Mouse (Mus musculus) MEL (cell line): ENCODE measurements around the gene Nuak2. TPM values are rescaled to one million over a fixed set of nuclear protein-coding genes. Genes with fewer than 3 reads are reported as not detected.
"Not testable (repeated sequence)": the region's sequence is repeated elsewhere in the genome, so short reads cannot be mapped to it uniquely, and the experiment has no call there.

Experiments
- DNase-seq: peaks from one replicate; pipeline ENCODE4 v3.0.0; 2011; ENCODE audit warnings: low read depth, low spot score
- H3K27ac ChIP-seq: 2 replicates; pipeline ENCODE4 v1.5.1; 2012; ENCODE audit warnings: low read depth, mild to moderate bottlenecking, control low read depth, low read length, moderate library complexity; ENCODE audit not compliant: control insufficient read depth
- H3K27me3 ChIP-seq, 2 experiments: fragments of 150-350 bp in 1 of 2; sonication (generic) in 1 of 2; 2 replicates each; pipeline ENCODE4 v1.6.1; 2012; ENCODE audit warnings: low read length in 2 of 2, mild to moderate bottlenecking in 2 of 2, improper control_type of control experiment in 1 of 2, moderate library complexity in 1 of 2; ENCODE audit not compliant: insufficient read depth in 2 of 2, control insufficient read depth in 1 of 2
- H3K36me3 ChIP-seq, 2 experiments: 2 replicates each; pipeline ENCODE4 v1.6.1; 2012 to 2014; ENCODE audit warnings: low read length in 2 of 2, improper control_type of control experiment in 1 of 2, inconsistent platforms in 1 of 2, mild to moderate bottlenecking in 1 of 2; ENCODE audit not compliant: insufficient read depth in 2 of 2, control insufficient read depth in 1 of 2
- H3K4me1 ChIP-seq, 2 experiments: fragments of 150-350 bp in 1 of 2; sonication (generic) in 1 of 2; 2 replicates each; pipeline ENCODE4 v1.6.1; 2012; ENCODE audit warnings: low read length in 2 of 2, improper control_type of control experiment in 1 of 2, mild to moderate bottlenecking in 1 of 2; ENCODE audit not compliant: insufficient read depth in 2 of 2, control insufficient read depth in 1 of 2
- H3K4me3 ChIP-seq, 2 experiments: fragments of 150-350 bp in 1 of 2; sonication (generic) in 1 of 2; 2 replicates each; pipeline ENCODE4 v1.5.1; 2012; ENCODE audit warnings: low read depth in 2 of 2, low read length in 2 of 2, mild to moderate bottlenecking in 2 of 2, moderate library complexity in 2 of 2, control low read depth in 1 of 2, improper control_type of control experiment in 1 of 2; ENCODE audit not compliant: control insufficient read depth in 1 of 2, insufficient read depth in 1 of 2
- H3K79me2 ChIP-seq: 2 replicates; pipeline ENCODE4 v1.6.1; 2012; ENCODE audit warnings: mild to moderate bottlenecking, low read length, moderate library complexity; ENCODE audit not compliant: control insufficient read depth, poor library complexity, insufficient read depth
- H3K9ac ChIP-seq: 2 replicates; pipeline ENCODE4 v1.6.1; 2012; ENCODE audit warnings: low read depth, mild to moderate bottlenecking, control low read depth, low read length, moderate library complexity; ENCODE audit not compliant: control insufficient read depth, poor library complexity, severe bottlenecking
- H3K9me3 ChIP-seq: fragments of 150-350 bp; sonication (generic); replicated peaks from 2 replicates; pipeline ENCODE4 v1.6.1; 2012; ENCODE audit warnings: mild to moderate bottlenecking, low read length, improper control_type of control experiment, moderate library complexity; ENCODE audit not compliant: insufficient read depth
- CHD1 ChIP-seq: IDR thresholded peaks from 2 replicates; pipeline ENCODE4 v1.6.1; 2012; ENCODE audit warnings: low read depth, mild to moderate bottlenecking, inconsistent platforms, low read length, improper control_type of control experiment
- E2F4 ChIP-seq: IDR thresholded peaks from 2 replicates; pipeline ENCODE4 v1.6.1; 2011; ENCODE audit warnings: low read depth, low read length, improper control_type of control experiment, borderline replicate concordance
- ELF1 ChIP-seq: IDR thresholded peaks from 2 replicates; pipeline ENCODE4 v1.6.1; 2014; ENCODE audit warnings: low read depth, mild to moderate bottlenecking, inconsistent platforms, low read length, improper control_type of control experiment, moderate library complexity
- GATA1 ChIP-seq: IDR thresholded peaks from 2 replicates; pipeline ENCODE4 v1.6.1; 2011; ENCODE audit warnings: low read depth, low read length, improper control_type of control experiment
- JUND ChIP-seq: IDR thresholded peaks from 2 replicates; pipeline ENCODE4 v1.6.1; 2011; ENCODE audit warnings: low read depth, mild to moderate bottlenecking, improper control_type of control experiment, low read length
- MYB ChIP-seq: IDR thresholded peaks from 2 replicates; pipeline ENCODE4 v1.6.1; 2011; ENCODE audit warnings: mild to moderate bottlenecking, low read depth, low read length, improper control_type of control experiment
- NELFE ChIP-seq: IDR thresholded peaks from 2 replicates; pipeline ENCODE4 v1.6.1; 2011; ENCODE audit warnings: low read depth, low read length, improper control_type of control experiment
- POLR2A ChIP-seq, 2 experiments: IDR thresholded peaks; 2 replicates each; pipeline ENCODE4 v1.6.1; 2011 to 2012; ENCODE audit warnings: low read length in 2 of 2, mild to moderate bottlenecking in 2 of 2, control low read depth in 1 of 2, improper control_type of control experiment in 1 of 2, low read depth in 1 of 2, moderate library complexity in 1 of 2; ENCODE audit not compliant: control insufficient read depth in 1 of 2, insufficient read depth in 1 of 2, poor library complexity in 1 of 2
- POLR2AphosphoS2 ChIP-seq: IDR thresholded peaks from 2 replicates; pipeline ENCODE4 v1.6.1; 2011; ENCODE audit warnings: low read length, improper control_type of control experiment
- POLR2AphosphoS5 ChIP-seq: IDR thresholded peaks from 2 replicates; pipeline ENCODE4 v1.6.1; 2012; ENCODE audit warnings: low read depth, borderline replicate concordance, mild to moderate bottlenecking, inconsistent platforms, low read length, moderate library complexity, mixed read lengths
- SIN3A ChIP-seq: IDR thresholded peaks from 2 replicates; pipeline ENCODE4 v1.6.1; 2012; ENCODE audit warnings: low read length, improper control_type of control experiment, inconsistent platforms
- TAL1 ChIP-seq: IDR thresholded peaks from 2 replicates; pipeline ENCODE4 v1.6.1; 2012; ENCODE audit warnings: mild to moderate bottlenecking, inconsistent platforms, low read length, moderate library complexity, mixed read lengths
- TBP ChIP-seq: IDR thresholded peaks from 2 replicates; pipeline ENCODE4 v1.8.0; 2011; ENCODE audit warnings: low read depth, low read length, improper control_type of control experiment
- TCF12 ChIP-seq: IDR thresholded peaks from 2 replicates; pipeline ENCODE4 v1.6.1; 2014; ENCODE audit warnings: low read depth, mild to moderate bottlenecking, inconsistent platforms, low read length, improper control_type of control experiment, moderate library complexity
- UBTF ChIP-seq: IDR thresholded peaks from 2 replicates; pipeline ENCODE4 v1.6.1; 2012; ENCODE audit warnings: low read depth, mild to moderate bottlenecking, inconsistent platforms, low read length, improper control_type of control experiment, moderate library complexity, borderline replicate concordance; ENCODE audit not compliant: insufficient read depth
- USF1 ChIP-seq: IDR thresholded peaks from 2 replicates; pipeline ENCODE4 v1.6.1; 2014; ENCODE audit warnings: low read depth, mild to moderate bottlenecking, inconsistent platforms, low read length, improper control_type of control experiment, moderate library complexity
- ZMIZ1 ChIP-seq: IDR thresholded peaks from 2 replicates; pipeline ENCODE4 v1.6.1; 2012; ENCODE audit warnings: low read depth, mild to moderate bottlenecking, inconsistent platforms, low read length, improper control_type of control experiment, moderate library complexity
- polyA plus RNA-seq, 2 experiments: library from polyadenylated mRNA; stranded (reverse) in 1 of 2; unstranded in 1 of 2; fragments of >175 nt in 1 of 2; fragments of >200 nt in 1 of 2; gene quantifications; 2 replicates each; pipeline versions ENCODE4 v1.2.1 to v1.2.4; 2012; ENCODE audit warnings: low replicate concordance in 2 of 2, low read depth in 1 of 2; ENCODE audit not compliant: insufficient read length in 2 of 2, insufficient read depth in 1 of 2, missing spikeins in 1 of 2
- total RNA-seq: library from RNA; depleted of rRNA; stranded (reverse); fragments of 300-350 nt; gene quantifications from 2 replicates; pipeline ENCODE4 v1.2.3, GENCODE M21; 2012

Gene Nuak2
- total and polyA plus RNA-seq, 3 experiments = 3.0 to 3.2 TPM; not detected in 1

DNA sequence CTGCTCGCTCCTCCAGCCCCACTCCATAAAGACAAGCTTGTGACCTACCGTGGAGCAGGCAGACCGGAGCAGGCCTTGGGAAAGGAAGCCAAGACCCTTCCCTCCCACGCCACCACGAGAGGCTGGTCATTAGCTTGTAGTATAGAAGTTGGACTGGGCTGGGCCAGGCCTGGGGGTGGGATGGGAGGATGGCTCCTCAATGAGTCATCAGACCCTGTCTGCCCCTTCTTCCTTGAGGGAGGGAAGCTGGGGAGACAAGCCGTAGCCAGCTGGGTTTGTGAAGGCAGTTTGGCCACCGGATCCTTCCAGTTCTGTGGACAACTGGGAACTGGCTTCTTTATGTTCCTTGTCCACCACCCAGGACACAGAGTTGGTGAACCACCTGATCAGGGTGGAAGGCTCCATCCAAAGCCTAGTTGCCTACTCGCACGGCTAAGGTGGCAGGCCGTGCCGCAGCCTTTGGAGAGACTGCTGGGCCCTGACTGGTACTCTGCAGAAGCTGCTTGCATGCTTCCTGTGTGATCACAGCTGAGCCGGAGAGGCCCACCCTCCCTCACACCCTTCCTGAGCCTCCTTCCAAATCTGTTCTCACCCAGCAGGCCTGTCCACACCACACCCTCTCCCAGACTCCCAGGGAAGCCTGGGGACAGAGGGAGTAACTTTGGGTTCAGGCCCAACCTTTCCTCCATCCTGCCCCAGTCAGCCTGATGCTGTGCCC, 30.4 kb downstream of the Nuak2 start:
- no peak overlapping the region for H3K27ac ChIP-seq
- peaks cover 0 to 17% of the 10 kb centered on the region in 2 experiments; a peak in 2 of 4 replicates for H3K36me3 ChIP-seq
- H3K4me3 ChIP-seq = no peak overlapping the region
- no peaks in the 10 kb centered on the region for H3K79me2 ChIP-seq
- H3K9me3 ChIP-seq = no peaks in the 10 kb centered on the region
- DNase-seq = no peak
- no peak for TF ChIP-seq E2F4
- no peak for TF ChIP-seq TCF12
- TF ChIP-seq ZMIZ1 = no peak
- no peak for TF ChIP-seq POLR2AphosphoS5
- no peak for TF ChIP-seq ELF1
- TF ChIP-seq TBP = no peak
- no peak for TF ChIP-seq MYB
- no peak for TF ChIP-seq CHD1
- TF ChIP-seq UBTF = no peak
- no peak for TF ChIP-seq POLR2AphosphoS2
- no peak for TF ChIP-seq USF1
- TF ChIP-seq POLR2A (IDR thresholded peaks at IDR 0.05; ENCODE audit: control insufficient read depth in 1 of 2, insufficient read depth in 1 of 2, low read depth in 1 of 2, low read length in 2 of 2, poor library complexity in 1 of 2) = no peak
- TF ChIP-seq NELFE = no peak
- H3K27me3 ChIP-seq = no peaks in the 10 kb centered on the region
- H3K4me1 ChIP-seq = peaks cover 5 to 22% of the 10 kb centered on the region in 2 experiments
- H3K9ac ChIP-seq = no peak overlapping the region

DNA sequence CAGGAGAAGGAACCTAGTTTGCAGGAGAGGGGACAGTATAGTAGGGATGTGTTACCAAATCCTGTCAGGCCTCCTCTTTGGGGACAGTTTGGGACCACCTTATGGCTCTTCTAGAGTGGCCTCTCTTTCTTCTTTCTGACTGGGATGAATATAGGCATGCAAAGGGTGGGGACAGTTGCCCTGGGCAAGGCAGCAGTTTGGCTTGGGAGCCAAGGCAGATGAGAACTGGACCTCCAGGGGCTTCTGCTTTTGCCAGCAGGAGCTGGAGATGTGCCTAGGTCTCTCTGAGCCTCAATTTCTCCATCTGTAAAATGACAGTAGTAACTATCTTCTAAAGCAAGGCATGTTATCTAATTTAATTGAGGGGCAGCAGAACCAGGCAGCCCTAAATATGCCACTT, 31.0 kb downstream of the Nuak2 start:
- Histone ChIP-seq H3K4me1 (peaks cover 5 to 19% of the 10 kb centered on the region in 2 experiments), H3K27me3 (no peaks in the 10 kb centered on the region), H3K79me2 (no peaks in the 10 kb centered on the region), H3K4me3 (no peak overlapping the region), H3K9ac (no peak overlapping the region), H3K27ac (no peak overlapping the region), H3K36me3 (peaks cover 0 to 15% of the 10 kb centered on the region in 2 experiments; a peak in 2 of 4 replicates), H3K9me3 (no peaks in the 10 kb centered on the region)
- no peak for DNase-seq
- TF ChIP-seq SIN3A = no peak
- TF ChIP-seq TBP = 0 out of 2 replicates have a peak, but pooled peaks have one; percentile 12

- TF ChIP-seq NELFE (no peak), GATA1 (no peak), JUND (no peak), TAL1 (no peak)
- peaks cover 0 to 2% of the 10 kb centered on the region in 2 experiments; a peak in 2 of 4 replicates for H3K36me3 ChIP-seq
- peaks cover 0 to 6% of the 10 kb centered on the region in 2 experiments; a peak in 1 of 4 replicates for H3K4me1 ChIP-seq
- no peak overlapping the region for H3K27ac ChIP-seq
- H3K4me3 ChIP-seq = no peak overlapping the region
- no peaks in the 10 kb centered on the region for H3K9me3 ChIP-seq
- H3K9ac ChIP-seq = no peak overlapping the region
- no peaks in the 10 kb centered on the region for H3K27me3 ChIP-seq
- no peaks in the 10 kb centered on the region for H3K79me2 ChIP-seq
- no peak for DNase-seq
These were observed 32.5 kb downstream of the Nuak2 start for GRCm38 (mm10) chr1:132348401-132348800.

GRCm38 (mm10) chr1:132349049-132349448, 33.1 kb downstream of the Nuak2 start:
- H3K79me2 ChIP-seq, H3K9me3 ChIP-seq, H3K36me3 ChIP-seq, H3K4me3 ChIP-seq, DNase-seq, H3K27ac ChIP-seq, H3K4me1 ChIP-seq, H3K27me3 ChIP-seq, H3K9ac ChIP-seq: not testable (repeated sequence)
